Mouse (Mus musculus): Measurements from ENCODE around the gene Ammecr1. TPM values are rescaled to one million over a fixed set of nuclear protein-coding genes. Genes with fewer than 3 reads are reported as not detected.

The Ammecr1 gene
- total and polyA plus RNA-seq, 3 experiments = 6.2 to 37.4 (median 7.9) TPM

DNA sequence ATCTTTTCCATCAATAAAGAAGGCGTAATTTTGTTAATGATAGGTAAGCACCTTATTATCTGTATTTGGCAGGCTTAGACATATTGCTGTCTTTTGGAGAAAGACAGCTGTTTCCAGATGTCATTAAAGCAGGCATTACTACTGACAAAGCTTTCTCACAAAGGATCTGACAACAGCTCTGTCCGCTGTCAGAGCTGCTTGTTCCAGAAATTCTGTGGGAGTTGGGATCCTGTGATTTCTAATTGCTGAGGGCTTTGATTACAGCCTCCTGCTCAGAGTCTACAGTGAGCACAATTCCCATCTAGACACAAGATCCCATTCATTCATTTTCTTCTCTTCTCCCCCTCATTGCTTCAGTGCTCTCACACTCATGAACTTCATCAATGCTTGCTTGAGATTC is 28.0 kb upstream of the Ammecr1 start:
- no peak overlapping the region for H3K4me3 ChIP-seq (ENCODE audit: low read depth, low read length)
- no peaks in the 10 kb centered on the region for H3K9me3 ChIP-seq (replicated peaks)
- TF ChIP-seq POLR2AphosphoS5 (IDR thresholded peaks at IDR 0.05; ENCODE audit: insufficient replicate concordance, low read depth, low read length) (no peak), GATA1 (IDR thresholded peaks at IDR 0.05; ENCODE audit: borderline replicate concordance, low read length) (no peak), GATA2 (IDR thresholded peaks at IDR 0.05; ENCODE audit: borderline replicate concordance, low read depth, low read length) (no peak), TAL1 (conservative IDR thresholded peaks at IDR 0.05; ENCODE audit: low read depth, low read length) (no peak), CTCF (IDR thresholded peaks at IDR 0.05; ENCODE audit: low read depth, low read length) (no peak)
- no peaks in the 10 kb centered on the region for H3K36me3 ChIP-seq (replicated peaks)
- H3K27me3 ChIP-seq (ENCODE audit: insufficient read depth, low read length) = no peaks in the 10 kb centered on the region
- DNase-seq (ENCODE audit: low spot score) (no peak), ATAC-seq (ENCODE audit: extremely low read depth, insufficient number of reproducible peaks, low FRiP score, poor library complexity, severe bottlenecking) (no peak)
- H3K4me1 ChIP-seq (ENCODE audit: insufficient read depth, low read depth, low read length) = no peaks in the 10 kb centered on the region

DNA sequence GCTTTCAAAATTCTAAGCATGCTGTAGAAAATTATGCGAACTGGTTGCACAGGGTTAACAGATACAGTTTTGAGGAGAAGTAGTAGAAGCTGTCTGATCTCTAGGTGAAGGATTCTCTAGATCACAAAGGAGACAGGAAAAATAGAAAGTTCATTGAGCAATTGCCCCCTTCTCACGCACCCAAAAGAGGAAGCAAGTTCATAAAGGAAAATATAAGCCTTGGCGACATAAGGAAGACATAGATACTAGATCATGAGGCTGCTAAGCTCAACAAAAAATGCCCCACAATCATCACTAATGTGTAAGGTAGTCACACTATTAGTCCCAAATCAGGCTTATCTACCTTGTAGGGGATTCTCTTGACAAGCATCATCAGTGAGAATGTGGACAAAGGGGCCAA is 17.6 kb upstream of the Ammecr1 start:
- DNase-seq (ENCODE audit: low spot score) (no peak), ATAC-seq (ENCODE audit: extremely low read depth, insufficient number of reproducible peaks, low FRiP score, poor library complexity, severe bottlenecking) (no peak)
- TF ChIP-seq GATA1 (IDR thresholded peaks at IDR 0.05; ENCODE audit: borderline replicate concordance, low read length) (no peak), TAL1 (conservative IDR thresholded peaks at IDR 0.05; ENCODE audit: low read depth, low read length) (no peak), CTCF (IDR thresholded peaks at IDR 0.05; ENCODE audit: low read depth, low read length) (no peak), GATA2 (IDR thresholded peaks at IDR 0.05; ENCODE audit: borderline replicate concordance, low read depth, low read length) (no peak), POLR2AphosphoS5 (IDR thresholded peaks at IDR 0.05; ENCODE audit: insufficient replicate concordance, low read depth, low read length) (no peak)
- Histone ChIP-seq H3K9me3 (replicated peaks) (no peaks in the 10 kb centered on the region), H3K4me1 (ENCODE audit: insufficient read depth, low read depth, low read length) (no peaks in the 10 kb centered on the region), H3K4me3 (ENCODE audit: low read depth, low read length) (no peak overlapping the region), H3K27me3 (ENCODE audit: insufficient read depth, low read length) (no peaks in the 10 kb centered on the region), H3K36me3 (replicated peaks) (no peaks in the 10 kb centered on the region)

DNA sequence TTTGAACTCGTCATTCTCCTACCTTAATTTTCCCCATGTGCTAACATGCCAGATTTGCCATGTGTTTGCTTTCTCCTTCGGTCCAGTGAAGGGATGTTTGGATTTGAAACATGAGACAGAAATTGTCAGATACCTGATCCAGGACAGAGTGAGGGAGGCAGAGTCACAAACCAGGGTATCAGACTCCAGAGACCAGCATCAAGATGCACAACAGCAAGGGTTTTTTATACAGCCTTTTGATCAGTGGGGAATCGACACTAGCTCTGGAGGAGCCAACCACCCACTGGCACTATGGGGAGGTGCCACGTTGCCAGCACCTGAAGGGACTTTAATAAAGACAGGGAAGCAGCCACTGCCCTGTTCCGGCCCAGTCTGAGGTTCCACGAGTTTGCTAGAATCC is 17.1 kb upstream of the Ammecr1 start:
- Histone ChIP-seq H3K27me3 (ENCODE audit: insufficient read depth, low read length) (no peaks in the 10 kb centered on the region), H3K4me3 (ENCODE audit: low read depth, low read length) (no peak overlapping the region), H3K9me3 (replicated peaks) (no peaks in the 10 kb centered on the region), H3K36me3 (replicated peaks) (no peaks in the 10 kb centered on the region), H3K4me1 (ENCODE audit: insufficient read depth, low read depth, low read length) (no peaks in the 10 kb centered on the region)
- no peak for TF ChIP-seq POLR2AphosphoS5 (IDR thresholded peaks at IDR 0.05; ENCODE audit: insufficient replicate concordance, low read depth, low read length)
- TF ChIP-seq TAL1 (conservative IDR thresholded peaks at IDR 0.05; ENCODE audit: low read depth, low read length) = no peak
- TF ChIP-seq GATA1 (IDR thresholded peaks at IDR 0.05; ENCODE audit: borderline replicate concordance, low read length) = no peak
- TF ChIP-seq GATA2 (IDR thresholded peaks at IDR 0.05; ENCODE audit: borderline replicate concordance, low read depth, low read length) = no peak
- no peak for TF ChIP-seq CTCF (IDR thresholded peaks at IDR 0.05; ENCODE audit: low read depth, low read length)
- ATAC-seq (ENCODE audit: extremely low read depth, insufficient number of reproducible peaks, low FRiP score, poor library complexity, severe bottlenecking) (no peak), DNase-seq (ENCODE audit: low spot score) (no peak)

DNA sequence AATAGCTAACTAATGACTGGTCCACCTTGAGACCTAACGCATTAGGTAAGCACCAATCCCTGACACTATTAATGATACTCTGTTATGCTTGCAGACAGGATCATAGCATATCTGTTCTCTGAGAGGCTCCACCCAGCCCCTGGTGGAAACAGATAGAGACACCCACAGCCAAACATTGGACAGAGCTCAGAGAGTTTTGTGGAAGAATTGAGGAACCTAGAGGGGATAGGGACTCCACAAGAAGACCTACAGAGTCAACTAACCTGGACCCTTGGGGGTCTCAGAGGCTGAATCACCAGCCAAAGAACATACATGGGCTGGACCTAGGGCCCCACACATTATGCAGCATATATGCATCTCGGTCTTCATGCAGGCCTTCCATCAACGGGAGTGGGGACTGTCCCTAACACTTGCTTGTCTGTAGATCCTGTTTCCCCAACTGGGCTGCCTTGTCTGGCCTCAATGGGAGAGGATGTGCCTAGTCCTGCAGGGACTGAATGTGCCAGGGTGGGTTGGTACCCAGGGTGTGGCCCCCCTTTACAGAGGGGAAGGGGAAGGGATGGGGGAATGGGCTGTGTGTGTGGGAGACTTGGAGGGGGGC is 15.1 kb upstream of the Ammecr1 start:
- ATAC-seq (ENCODE audit: extremely low read depth, insufficient number of reproducible peaks, low FRiP score, poor library complexity, severe bottlenecking) (no peak), DNase-seq (ENCODE audit: low spot score) (no peak)
- H3K9me3 ChIP-seq (replicated peaks) = no peaks in the 10 kb centered on the region
- TF ChIP-seq CTCF (IDR thresholded peaks at IDR 0.05; ENCODE audit: low read depth, low read length) = no peak
- TF ChIP-seq TAL1 (conservative IDR thresholded peaks at IDR 0.05; ENCODE audit: low read depth, low read length) = no peak
- TF ChIP-seq GATA1 (IDR thresholded peaks at IDR 0.05; ENCODE audit: borderline replicate concordance, low read length) = no peak
- no peak for TF ChIP-seq POLR2AphosphoS5 (IDR thresholded peaks at IDR 0.05; ENCODE audit: insufficient replicate concordance, low read depth, low read length)
- TF ChIP-seq GATA2 (IDR thresholded peaks at IDR 0.05; ENCODE audit: borderline replicate concordance, low read depth, low read length) = no peak
- no peaks in the 10 kb centered on the region for H3K36me3 ChIP-seq (replicated peaks)
- no peaks in the 10 kb centered on the region for H3K27me3 ChIP-seq (ENCODE audit: insufficient read depth, low read length)
- H3K4me3 ChIP-seq (ENCODE audit: low read depth, low read length) = no peak overlapping the region
- H3K4me1 ChIP-seq (ENCODE audit: insufficient read depth, low read depth, low read length) = no peaks in the 10 kb centered on the region

DNA sequence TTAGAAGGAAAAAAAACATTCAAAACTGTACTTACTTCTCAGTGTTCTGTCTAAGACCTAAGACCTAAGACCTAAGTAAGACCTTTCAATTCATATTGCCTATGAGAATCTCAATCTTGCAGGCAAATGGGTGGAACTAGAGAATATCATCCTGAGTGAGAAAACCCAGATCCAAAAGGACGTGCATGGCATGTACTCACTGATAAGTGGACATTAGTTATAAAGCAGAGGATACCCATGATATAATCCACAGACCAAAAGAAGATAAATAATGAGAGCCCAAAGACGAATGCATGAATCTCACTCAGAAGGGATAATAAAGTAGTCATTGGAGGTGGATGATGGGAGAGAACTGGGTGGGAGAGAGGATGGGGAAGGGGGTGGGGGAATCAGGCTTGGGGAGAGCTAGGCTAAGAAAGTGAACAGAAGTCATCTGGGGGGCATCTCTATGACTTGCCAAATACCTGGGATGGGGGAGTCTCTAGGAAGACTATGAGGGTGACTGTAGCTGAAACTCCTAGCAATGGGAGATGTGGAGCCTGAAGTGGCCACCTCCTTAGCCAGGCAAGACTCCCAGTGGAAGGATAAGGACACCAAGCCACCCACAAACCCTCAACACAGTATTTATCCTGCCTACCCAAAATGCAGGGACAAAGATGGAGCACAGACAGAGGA is 14.5 kb upstream of the Ammecr1 start:
- H3K4me3 ChIP-seq (ENCODE audit: low read depth, low read length) = no peak overlapping the region
- no peak for ATAC-seq (ENCODE audit: extremely low read depth, insufficient number of reproducible peaks, low FRiP score, poor library complexity, severe bottlenecking)
- H3K4me1 ChIP-seq (ENCODE audit: insufficient read depth, low read depth, low read length) = no peaks in the 10 kb centered on the region

DNA sequence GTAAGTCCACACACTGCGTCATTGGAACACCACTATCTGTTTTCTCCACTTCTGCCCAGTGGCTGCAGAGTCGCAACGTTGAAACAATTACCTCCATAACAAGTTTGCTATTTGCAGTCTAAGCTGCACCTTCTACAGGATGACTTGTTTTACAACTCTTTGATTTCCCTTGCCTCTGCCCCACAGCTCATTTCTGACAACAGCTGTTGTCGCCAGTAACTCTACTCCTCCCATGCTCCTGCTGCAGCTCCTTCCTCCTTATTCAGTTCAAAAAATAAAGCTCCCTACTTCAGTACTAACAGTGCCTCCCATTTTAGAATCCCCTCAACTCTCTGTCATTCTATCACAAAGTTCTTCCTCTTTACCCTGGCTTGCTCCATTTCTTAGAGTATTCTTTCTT is 12.7 kb upstream of the Ammecr1 start:
- no peaks in the 10 kb centered on the region for H3K27me3 ChIP-seq (ENCODE audit: insufficient read depth, low read length)
- H3K9me3 ChIP-seq (replicated peaks) = no peaks in the 10 kb centered on the region
- no peak for TF ChIP-seq TAL1 (conservative IDR thresholded peaks at IDR 0.05; ENCODE audit: low read depth, low read length)
- TF ChIP-seq GATA1 (IDR thresholded peaks at IDR 0.05; ENCODE audit: borderline replicate concordance, low read length) = no peak
- no peak for TF ChIP-seq GATA2 (IDR thresholded peaks at IDR 0.05; ENCODE audit: borderline replicate concordance, low read depth, low read length)
- TF ChIP-seq CTCF (IDR thresholded peaks at IDR 0.05; ENCODE audit: low read depth, low read length) = no peak
- TF ChIP-seq POLR2AphosphoS5 (IDR thresholded peaks at IDR 0.05; ENCODE audit: insufficient replicate concordance, low read depth, low read length) = no peak
- ATAC-seq (ENCODE audit: extremely low read depth, insufficient number of reproducible peaks, low FRiP score, poor library complexity, severe bottlenecking) (no peak), DNase-seq (ENCODE audit: low spot score) (no peak)
- no peak overlapping the region for H3K4me3 ChIP-seq (ENCODE audit: low read depth, low read length)
- no peaks in the 10 kb centered on the region for H3K36me3 ChIP-seq (replicated peaks)
- no peaks in the 10 kb centered on the region for H3K4me1 ChIP-seq (ENCODE audit: insufficient read depth, low read depth, low read length)

More for the DNA sequence above, 14.5 kb upstream of the Ammecr1 start:
- Histone ChIP-seq H3K36me3 (replicated peaks) (no peaks in the 10 kb centered on the region), H3K9me3 (replicated peaks) (no peaks in the 10 kb centered on the region), H3K27me3 (ENCODE audit: insufficient read depth, low read length) (no peaks in the 10 kb centered on the region)
- DNase-seq (ENCODE audit: low spot score) = no peak
- TF ChIP-seq CTCF (IDR thresholded peaks at IDR 0.05; ENCODE audit: low read depth, low read length) = no peak
- TF ChIP-seq GATA1 (IDR thresholded peaks at IDR 0.05; ENCODE audit: borderline replicate concordance, low read length) = no peak
- no peak for TF ChIP-seq GATA2 (IDR thresholded peaks at IDR 0.05; ENCODE audit: borderline replicate concordance, low read depth, low read length)
- TF ChIP-seq POLR2AphosphoS5 (IDR thresholded peaks at IDR 0.05; ENCODE audit: insufficient replicate concordance, low read depth, low read length) = no peak
- TF ChIP-seq TAL1 (conservative IDR thresholded peaks at IDR 0.05; ENCODE audit: low read depth, low read length) = no peak
